Comparison of ENCODE assay signal across 11 mouse cellular contexts in the genomic region with DNA sequence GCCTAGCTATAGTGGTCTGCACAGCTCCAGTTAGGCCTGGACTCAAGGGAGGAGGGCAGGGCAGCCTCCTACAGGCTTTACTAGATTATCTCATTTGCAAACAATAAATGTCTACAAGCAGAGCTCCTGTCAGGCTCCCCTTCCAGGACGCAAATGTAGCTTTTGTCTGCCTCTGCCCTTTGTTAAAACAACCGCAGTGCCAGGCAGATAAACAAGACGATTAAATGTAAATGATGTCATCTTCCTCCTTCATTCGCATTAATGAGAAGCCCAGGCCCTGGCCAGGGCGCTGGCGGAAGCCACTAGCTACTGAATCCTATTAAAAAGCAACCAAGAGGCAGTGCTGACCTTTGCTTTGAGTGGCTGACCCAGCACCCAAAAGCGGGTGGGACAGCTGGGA.
DNase-seq lines count a peak whose midpoint lies in the region; ATAC-seq and TF ChIP-seq lines count a peak whose summit lies in the region.
"Had no signal": no experiment of that assay in that cellular context is flagged by ENCODE, and none has a peak within 500 bp of the region (broad histone marks: within the 10 kb centered on the region; RNA-seq: fewer than 3 reads in every experiment).

No protein-coding gene starts in this region.

- H3K36me3 ChIP-seq in kidney, adult 2 months (ENCODE audit: control insufficient read depth, insufficient read depth, low read length): no peaks in the 10 kb centered on the region
- H3K36me3 ChIP-seq in kidney, embryonic 15.5 days: no peaks in the 10 kb centered on the region
- H3K36me3 ChIP-seq in embryonic facial prominence, embryonic 10.5 days (replicated peaks): no peaks in the 10 kb centered on the region
- H3K36me3 ChIP-seq: G1E had no signal

- H3K4me3 ChIP-seq in kidney, adult 2 months (ENCODE audit: insufficient read depth, low read depth, low read length): no peak overlapping the region
- no peak overlapping the region for H3K4me3 ChIP-seq in kidney, embryonic 15.5 days (replicated peaks)
- H3K4me3 ChIP-seq in embryonic facial prominence, embryonic 10.5 days: no peak overlapping the region

- ATAC-seq in kidney, embryonic 15.5 days (replicated peaks; ENCODE audit: low FRiP score): no peak

- 41% methylated on average over 7 of the region's 7 CpGs for WGBS in kidney, adult 2 months
- 41% methylated on average over 7 of the region's 7 CpGs for WGBS in kidney, embryonic 15.5 days
- 35% methylated on average over 7 of the region's 7 CpGs for WGBS in embryonic facial prominence, embryonic 10.5 days

- H3K4me2 ChIP-seq in kidney, embryonic 15.5 days: no peak overlapping the region

- H3K27ac ChIP-seq in kidney, adult 2 months (ENCODE audit: insufficient read depth, low read depth, low read length): no peak overlapping the region
- no peak overlapping the region for H3K27ac ChIP-seq in kidney, embryonic 15.5 days
- peak overlapping the region; percentile 65 for H3K27ac ChIP-seq in embryonic facial prominence, embryonic 10.5 days (replicated peaks)
- H3K27ac ChIP-seq: liver, embryonic 14.5 days had no signal

- H3K4me1 ChIP-seq in kidney, adult 2 months (ENCODE audit: control insufficient read depth, insufficient read depth, low read length): no peaks in the 10 kb centered on the region
- peaks cover 19% of the 10 kb centered on the region for H3K4me1 ChIP-seq in kidney, embryonic 15.5 days
- H3K4me1 ChIP-seq in embryonic facial prominence, embryonic 10.5 days: peaks cover 81% of the 10 kb centered on the region

- DNase-seq in kidney, adult 2 months: peak; percentile 62
- DNase-seq in embryonic facial prominence, embryonic 10.5 days (ENCODE audit: low spot score): no peak
- DNase-seq in heart, adult 9 months (ENCODE audit: low spot score in 2 of 2): peak; percentile 10 to 41
- peak; percentile 23 for DNase-seq in lung, postnatal 25 days (ENCODE audit: low spot score)
- DNase-seq in frontal cortex, postnatal 10 days (ENCODE audit: low spot score in 2 of 2): no peak
- no peak for DNase-seq in adrenal gland, postnatal 4 days (ENCODE audit: low spot score in 2 of 2)
- DNase-seq: adrenal gland, postnatal 10 days; cerebellum, postnatal 10 days had no signal

- TF ChIP-seq CTCF in kidney, adult 2 months (conservative IDR thresholded peaks at IDR 0.05; ENCODE audit: insufficient read depth, insufficient read length, low read depth, low read length): no peak

- no peaks in the 10 kb centered on the region for H3K27me3 ChIP-seq in kidney, adult 2 months (replicated peaks; ENCODE audit: control insufficient read depth, insufficient read depth, low read length)
- peaks cover 42% of the 10 kb centered on the region for H3K27me3 ChIP-seq in kidney, embryonic 15.5 days
- H3K27me3 ChIP-seq in embryonic facial prominence, embryonic 10.5 days (replicated peaks; ENCODE audit: low read depth, poor library complexity, severe bottlenecking): peaks cover 48% of the 10 kb centered on the region

- no peaks in the 10 kb centered on the region for H3K9me3 ChIP-seq in kidney, embryonic 15.5 days (replicated peaks)
- no peaks in the 10 kb centered on the region for H3K9me3 ChIP-seq in embryonic facial prominence, embryonic 10.5 days
- H3K9me3 ChIP-seq: G1E had no signal

- H3K9ac ChIP-seq in kidney, embryonic 15.5 days: no peak overlapping the region
- H3K9ac ChIP-seq: liver, embryonic 14.5 days had no signal

- no peak for TF ChIP-seq POLR2A in kidney, adult 2 months (IDR thresholded peaks at IDR 0.05; ENCODE audit: low read depth, low read length)

Comparison
In these comparisons a context has a peak if more than half of its experiments do, and no peak if none do; other contexts are left out.
1. DNase-seq: peak in kidney, adult 2 months (single experiment), heart, adult 9 months (2 of 2) and lung, postnatal 25 days (single experiment); none in embryonic facial prominence, embryonic 10.5 days (single experiment), frontal cortex, postnatal 10 days (0 of 2) and adrenal gland, postnatal 4 days (0 of 2).